Mouse (Mus musculus) spleen, postnatal 4 days (tissue): ENCODE measurements around the gene Nin.

Experiments used
- DNase-seq, 2 experiments: peaks; one replicate each; pipeline ENCODE4 v3.0.0; 2022; ENCODE audit warnings: low spot score in 2 of 2

Nin gene

DNA sequence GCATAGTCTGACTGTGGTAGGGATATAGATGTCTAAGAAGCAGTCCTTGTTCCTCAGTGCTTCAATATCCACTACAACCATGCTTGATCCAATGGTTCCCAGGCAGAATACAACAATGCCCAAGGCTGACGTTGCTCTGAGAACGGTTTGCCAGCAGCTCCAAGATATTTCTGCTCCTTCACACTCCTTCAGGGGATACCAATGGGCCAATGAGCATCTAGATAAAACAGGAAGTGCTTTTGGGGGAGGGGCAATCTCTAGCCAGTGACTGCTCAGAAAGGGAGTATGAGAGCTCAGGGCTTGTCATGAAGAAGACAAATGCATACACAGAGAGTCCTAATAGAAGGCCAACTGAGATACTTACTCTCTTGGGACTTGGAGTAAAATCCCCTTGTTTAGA is 6.0 kb upstream of the Nin start:
- DNase-seq: no peak

GRCm38 (mm10) chr12:70118721-70119345 is 5.3 kb upstream of the Nin start:
- no peak for DNase-seq

- no peak for DNase-seq
Observed at GRCm38 (mm10) chr12:70117146-70117545, 3.6 kb upstream of the Nin start.

DNA sequence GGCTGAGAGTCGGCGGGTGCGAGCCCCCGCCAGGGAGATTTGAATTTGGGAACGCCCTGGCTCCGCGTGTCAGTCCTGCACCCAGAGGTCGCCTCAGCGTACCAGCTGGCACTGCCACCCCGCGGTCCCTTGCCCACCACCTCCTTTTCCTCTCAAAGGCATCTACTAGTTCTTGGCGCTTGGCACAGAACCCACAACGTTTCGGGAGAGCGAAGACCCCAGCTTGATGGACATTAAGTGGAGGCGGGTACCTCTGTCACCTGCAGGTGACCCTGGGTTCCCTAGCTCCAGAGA is 1.5 kb downstream of the Nin start:
- no peak for DNase-seq

- DNase-seq: peak; percentile 75 to 89
Observed at GRCm38 (mm10) chr12:70111367-70112089, 2.0 kb downstream of the Nin start.

DNA sequence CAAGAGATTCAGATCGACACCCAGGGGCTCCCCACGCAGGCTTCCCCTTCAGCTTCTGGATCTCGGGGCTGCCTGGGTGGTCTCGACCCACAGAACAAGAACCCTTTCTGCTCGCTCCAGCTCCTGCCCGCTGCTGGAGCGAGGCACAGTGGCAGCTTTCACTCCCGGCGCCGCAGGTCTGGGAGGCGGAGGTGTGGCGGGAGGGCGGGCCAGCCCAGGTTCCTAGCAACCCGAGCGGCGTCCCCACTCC is 2.5 kb downstream of the Nin start:
- DNase-seq: no peak

DNA sequence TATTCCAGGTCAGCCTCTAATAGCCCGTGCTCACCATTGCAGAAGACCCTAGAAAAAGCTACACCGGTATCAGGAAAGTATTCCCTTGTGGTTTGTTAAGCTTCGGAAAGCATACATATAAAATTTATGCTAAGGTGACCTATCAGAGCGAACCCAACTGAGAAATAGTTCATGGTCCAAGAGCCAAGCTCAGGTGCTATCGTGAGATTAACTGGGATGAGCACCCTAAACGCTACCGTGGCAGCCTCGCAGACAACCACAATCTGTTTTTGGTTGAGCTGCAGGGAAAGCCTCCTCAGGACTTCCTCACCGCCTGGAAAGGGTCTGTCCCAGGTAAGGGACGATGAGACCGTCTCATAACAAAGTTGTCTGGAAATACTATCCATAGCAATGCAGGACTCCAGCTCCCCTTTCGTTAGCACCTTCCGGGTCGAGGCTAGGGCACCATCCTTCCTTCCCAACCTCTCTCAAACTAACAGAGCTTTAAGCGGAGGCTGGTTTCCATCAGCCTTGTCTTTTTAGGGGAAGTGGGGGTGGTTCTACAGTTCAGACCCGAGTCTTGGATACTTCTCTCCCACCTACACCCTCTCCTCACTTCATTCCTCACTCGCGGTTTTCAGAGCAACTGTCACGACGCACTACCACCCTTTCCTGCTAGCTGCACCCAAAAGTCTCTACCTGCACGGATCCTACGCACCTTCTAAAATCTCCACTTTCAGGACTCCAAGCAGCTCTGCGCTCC is 3.0 kb downstream of the Nin start:
- no peak for DNase-seq

DNA sequence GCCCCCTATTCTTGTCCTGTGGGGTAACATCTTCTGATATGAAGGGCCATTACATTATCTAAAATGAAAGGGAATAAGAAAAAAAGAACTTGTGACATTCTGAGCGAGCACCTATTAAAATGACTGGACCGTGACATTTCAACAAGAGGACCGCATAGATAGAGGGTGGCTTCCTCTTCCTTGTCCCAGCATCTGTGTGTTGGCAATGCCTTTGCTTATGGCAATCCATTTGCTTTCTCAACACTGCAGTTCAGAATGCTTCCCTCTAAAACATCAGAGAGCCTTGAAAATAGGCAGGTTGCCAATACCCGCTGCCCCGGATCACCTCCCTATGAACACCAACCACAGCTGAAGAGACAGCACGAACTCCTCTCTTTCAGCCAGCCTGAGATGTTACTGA is 3.6 kb downstream of the Nin start:
- no peak for DNase-seq

DNA sequence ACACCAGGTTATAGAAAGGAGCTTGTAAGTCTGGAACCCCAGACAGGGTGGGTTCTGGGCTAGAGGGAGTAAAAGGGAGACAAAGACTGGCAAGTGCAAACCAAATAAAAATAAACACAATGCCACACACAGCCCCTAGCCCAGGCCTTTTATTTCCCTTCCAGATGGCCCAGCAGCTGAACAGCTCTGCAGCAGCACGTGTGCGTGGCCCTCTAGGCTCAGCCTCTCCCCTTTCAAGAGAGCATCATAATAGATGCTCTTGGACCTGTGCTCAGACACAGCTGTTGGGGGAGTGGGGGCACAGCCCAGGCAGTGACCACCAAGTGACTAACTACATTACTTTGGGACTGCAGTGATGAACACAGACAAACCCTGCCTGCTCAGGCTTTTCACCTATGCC is 5.4 kb downstream of the Nin start:
- DNase-seq: no peak

GRCm38 (mm10) chr12:70106508-70106907 is 7.0 kb downstream of the Nin start:
- no peak for DNase-seq

DNA sequence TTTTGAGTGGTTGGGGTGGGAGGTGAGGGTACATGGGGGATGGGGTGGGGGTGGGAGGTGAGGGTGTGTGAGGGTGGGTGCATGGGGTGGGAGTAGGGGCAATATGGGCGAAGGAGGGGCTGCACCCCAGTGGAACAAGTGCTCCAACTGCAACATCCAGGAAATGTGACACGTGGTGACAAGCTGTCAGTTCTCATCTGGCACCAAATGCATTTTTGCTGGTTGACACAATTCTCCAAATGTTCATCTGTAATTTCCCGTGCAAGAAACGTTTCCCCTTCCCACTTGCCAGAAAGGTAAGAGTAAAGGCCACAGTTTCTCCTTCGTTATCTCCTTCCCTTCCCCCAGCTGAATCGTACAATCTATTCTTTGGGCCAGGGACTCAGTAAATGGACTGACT is 7.6 kb downstream of the Nin start:
- no peak for DNase-seq

DNA sequence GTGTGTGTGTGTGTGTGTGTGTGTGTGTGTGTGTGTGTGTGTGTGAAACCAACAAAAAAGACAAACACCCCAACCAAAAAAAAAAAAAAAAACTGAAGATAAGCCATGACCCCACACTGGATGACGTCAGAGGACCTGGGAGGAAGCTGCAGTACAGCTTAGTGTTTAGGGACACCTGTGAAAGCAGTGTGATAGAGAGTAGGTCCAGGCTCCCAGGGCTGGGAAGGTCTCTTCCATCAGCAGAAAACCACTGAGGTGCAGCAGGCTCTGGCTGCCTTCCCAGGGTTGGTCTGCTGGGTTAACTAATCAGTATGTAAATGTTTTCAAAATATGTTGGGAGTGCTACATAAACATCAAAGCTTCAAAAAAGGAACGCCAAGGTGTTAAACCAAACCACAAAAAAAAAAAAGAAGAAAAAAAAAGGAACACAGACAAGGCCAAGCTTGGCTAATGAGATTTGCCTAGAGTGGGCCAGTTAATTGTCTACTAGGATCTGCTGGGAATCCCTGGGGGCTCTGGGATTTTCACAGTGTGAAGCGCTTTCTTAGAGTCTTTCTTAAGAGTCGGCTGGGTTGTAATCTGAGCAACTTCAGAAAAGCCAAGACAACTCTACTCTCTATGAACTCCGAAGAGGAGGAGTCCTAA is 8.6 kb downstream of the Nin start:
- DNase-seq: no peak

- no peak for DNase-seq
Observed at GRCm38 (mm10) chr12:70104199-70104598, 9.3 kb downstream of the Nin start.

DNA sequence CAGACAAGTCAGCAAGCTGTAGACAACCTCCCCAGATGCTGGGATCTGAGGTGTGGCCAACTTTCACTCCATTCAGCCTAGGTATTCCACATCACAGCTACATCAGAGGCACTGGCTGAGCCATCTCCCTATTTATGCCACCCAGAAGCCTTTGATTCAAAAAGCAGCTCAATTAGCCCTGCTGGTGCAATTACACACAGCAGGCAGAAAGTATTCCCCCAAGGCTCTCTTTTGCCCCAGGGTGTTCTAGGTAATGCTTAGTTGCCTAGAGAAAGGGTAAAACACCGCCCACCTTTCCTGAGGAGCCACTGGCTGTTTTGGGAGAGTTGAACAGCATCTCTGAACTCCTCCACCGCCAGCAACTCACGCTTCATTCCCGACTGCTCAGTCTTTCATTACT is 10.3 kb downstream of the Nin start:
- DNase-seq: no peak

DNA sequence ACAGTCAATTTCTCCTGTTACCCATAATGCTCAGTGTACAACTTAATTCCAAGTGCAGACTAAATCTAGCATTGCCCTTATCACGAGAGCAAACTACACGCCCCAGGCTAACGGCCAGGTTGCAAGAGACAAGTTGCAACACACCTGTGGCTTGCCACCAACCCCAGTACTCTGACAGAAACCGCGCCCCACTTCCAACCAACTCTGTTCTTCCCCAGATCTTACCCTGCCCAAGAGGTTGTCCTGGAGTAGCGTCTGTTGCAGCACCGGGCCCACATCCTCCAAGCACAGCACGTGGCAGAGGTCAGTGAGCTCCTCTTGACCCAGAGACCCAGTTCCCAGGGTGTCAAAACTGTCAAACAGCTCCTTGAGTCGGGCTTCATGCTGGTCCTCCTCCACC is 11.1 kb downstream of the Nin start:
- peak; percentile 42 to 69 for DNase-seq

DNA sequence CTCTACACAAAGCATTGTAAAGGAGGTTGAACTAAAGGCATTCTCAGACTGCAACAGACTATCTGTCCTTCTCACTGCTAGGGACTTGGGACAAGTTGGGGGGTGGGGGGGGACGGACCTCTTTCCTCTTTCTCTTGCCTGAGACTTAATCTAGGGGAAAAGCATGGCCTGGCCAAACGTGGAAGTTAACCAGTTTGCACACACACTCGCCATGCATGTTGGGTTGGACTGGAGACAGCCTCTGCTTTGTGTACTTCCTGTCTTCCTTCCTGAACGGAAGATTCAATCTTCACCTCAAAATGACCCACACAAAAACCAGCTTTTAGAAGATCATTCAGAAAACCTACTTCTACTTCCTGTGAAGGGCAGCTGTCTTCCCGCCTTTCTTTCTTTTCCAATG is 11.7 kb downstream of the Nin start:
- no peak for DNase-seq

DNA sequence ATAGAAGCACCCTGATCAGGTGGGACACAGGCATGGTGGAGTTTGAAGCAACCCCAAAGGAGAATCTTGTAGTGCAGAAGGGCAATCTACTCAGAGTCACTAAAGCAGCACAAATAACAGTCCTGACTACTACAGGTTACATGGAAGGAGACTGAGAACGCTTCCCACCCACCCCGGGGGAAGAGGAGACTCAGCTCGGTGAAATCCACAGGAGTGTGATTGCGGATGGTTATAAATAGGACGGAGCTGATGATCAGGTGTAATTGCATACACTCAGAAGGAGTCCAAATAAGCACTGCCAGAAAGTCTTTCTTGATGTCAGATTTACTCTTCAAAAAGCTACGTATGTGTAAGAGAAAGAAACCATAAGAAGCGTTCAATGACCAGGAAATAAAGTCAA is 15.6 kb downstream of the Nin start:
- DNase-seq: no peak

DNA sequence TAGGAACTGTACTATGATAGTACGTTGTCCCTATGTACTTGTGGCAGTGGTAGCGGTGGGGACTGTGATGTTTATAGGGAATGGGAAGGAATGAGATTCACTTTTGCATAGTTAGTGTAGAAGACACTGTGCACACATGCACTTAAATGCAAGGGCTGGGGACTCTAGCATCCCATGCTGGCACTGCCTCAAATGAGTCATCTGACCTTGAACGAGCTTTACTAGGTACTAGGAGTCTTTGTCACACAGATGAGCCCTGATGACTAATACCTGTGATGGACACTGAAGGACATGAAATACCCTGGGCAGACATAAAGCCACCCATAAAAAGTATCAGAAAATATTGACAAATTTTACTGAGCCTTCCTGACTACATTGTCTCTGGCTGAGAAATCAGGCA is 16.2 kb downstream of the Nin start:
- no peak for DNase-seq

DNA sequence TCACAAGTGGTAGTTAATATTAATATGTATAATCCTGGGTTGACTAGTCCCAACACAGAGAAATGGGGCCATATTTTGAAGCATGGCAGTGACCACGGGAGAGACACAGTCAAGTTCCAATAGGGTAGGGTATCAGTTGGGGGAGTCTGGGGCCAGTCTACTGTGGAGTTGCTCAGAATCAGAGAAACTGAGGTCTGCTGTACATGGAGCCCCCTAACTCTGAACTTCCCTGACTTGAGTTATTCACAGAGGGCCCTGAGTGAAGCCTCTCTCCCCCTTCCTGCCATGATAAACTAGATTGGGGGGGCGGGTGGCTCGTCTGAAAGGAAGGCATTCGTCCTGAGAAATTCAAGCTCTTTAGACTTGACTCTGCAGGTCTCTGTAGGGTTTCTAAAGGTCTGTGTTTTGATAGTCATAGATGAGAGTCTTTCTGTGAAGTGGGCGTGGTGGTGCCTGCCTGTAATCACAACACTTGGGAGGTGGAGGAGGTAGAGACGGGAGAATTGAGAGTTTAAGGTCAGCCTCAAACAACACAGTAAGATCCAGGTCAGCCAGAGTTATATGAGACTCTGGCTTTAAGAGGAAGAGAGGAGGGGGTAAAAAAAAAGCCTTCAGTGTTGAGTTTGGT is 20.1 kb downstream of the Nin start:
- no peak for DNase-seq

GRCm38 (mm10) chr12:70088297-70088696 is 25.2 kb downstream of the Nin start:
- DNase-seq: no peak

GRCm38 (mm10) chr12:70085351-70085750 is 28.2 kb downstream of the Nin start:
- no peak for DNase-seq

GRCm38 (mm10) chr12:70084198-70084597 is 29.3 kb downstream of the Nin start:
- peak in 1 of 2 experiments; percentile 35 for DNase-seq

GRCm38 (mm10) chr12:70083737-70084136 is 29.8 kb downstream of the Nin start:
- no peak for DNase-seq
